Mouse (Mus musculus): Measurements from ENCODE around the gene Rbm48. TPM values are rescaled to one million over a fixed set of nuclear protein-coding genes. Genes with fewer than 3 reads are reported as not detected.

The Rbm48 gene
- total and polyA plus RNA-seq, 2 experiments from 2014 or later: 19.6 to 19.8 TPM

DNA sequence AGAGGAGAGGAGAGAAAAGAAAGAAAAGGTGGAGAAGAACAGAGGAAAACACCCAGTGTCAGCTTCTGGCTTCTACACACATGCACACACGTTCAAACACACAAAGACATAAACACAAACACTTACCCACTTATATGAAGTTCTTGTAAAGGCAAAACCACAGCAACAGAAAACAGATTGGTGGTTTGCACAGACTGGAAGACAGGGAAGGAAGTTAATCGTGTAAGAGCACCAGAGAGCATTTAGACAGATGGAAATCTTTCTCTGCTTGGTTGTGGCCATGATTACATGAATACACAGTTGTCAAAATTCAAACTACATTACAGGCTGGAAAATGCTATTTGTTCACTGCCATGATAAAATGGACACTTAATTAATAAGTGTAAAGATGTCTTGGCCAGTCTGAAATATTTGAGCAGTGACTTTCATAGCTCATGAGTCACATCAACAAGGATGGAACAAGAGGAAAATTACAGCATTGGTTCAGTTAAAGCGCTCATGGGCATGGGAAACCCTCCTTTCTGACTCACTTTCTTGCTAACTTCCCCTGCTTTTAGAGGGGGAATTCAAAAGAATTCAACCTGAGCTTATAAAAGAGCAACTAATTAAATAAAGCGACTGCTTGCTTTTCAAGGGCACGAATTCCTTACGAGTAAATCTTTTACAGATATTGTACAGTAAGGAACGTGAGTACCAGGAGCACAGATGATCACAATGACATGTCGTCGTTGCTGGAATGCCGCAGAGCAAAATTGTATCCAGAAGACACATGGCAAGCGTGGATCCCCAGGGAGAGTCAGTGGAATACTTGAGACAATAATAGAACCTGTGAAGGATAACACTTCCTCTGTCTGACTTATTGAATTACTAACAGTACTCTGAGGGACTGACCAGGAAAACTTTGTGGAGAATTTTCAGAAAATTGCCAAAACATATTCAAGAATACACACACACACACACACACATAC, 57.6 kb downstream of the Rbm48 start:
- 67% methylated on average over 11 of the region's 11 CpGs for WGBS
- Histone ChIP-seq H3K4me2 (ENCODE audit: low read depth) (no peak overlapping the region), H3K27me3 (ENCODE audit: insufficient read depth, low read length) (no peaks in the 10 kb centered on the region), H3K4me1 (ENCODE audit: insufficient read depth) (no peaks in the 10 kb centered on the region), H3K9ac (no peak overlapping the region), H3K9me3 (ENCODE audit: low read length) (no peaks in the 10 kb centered on the region), H3K36me3 (ENCODE audit: insufficient read depth) (no peaks in the 10 kb centered on the region), H3K4me3 (ENCODE audit: low read depth, low read length) (no peak overlapping the region), H3K27ac (ENCODE audit: low read depth, low read length) (no peak overlapping the region)
- no peak for TF ChIP-seq CTCF (IDR thresholded peaks at IDR 0.05; ENCODE audit: low read depth)
- DNase-seq: no peak
- no peak for ATAC-seq

DNA sequence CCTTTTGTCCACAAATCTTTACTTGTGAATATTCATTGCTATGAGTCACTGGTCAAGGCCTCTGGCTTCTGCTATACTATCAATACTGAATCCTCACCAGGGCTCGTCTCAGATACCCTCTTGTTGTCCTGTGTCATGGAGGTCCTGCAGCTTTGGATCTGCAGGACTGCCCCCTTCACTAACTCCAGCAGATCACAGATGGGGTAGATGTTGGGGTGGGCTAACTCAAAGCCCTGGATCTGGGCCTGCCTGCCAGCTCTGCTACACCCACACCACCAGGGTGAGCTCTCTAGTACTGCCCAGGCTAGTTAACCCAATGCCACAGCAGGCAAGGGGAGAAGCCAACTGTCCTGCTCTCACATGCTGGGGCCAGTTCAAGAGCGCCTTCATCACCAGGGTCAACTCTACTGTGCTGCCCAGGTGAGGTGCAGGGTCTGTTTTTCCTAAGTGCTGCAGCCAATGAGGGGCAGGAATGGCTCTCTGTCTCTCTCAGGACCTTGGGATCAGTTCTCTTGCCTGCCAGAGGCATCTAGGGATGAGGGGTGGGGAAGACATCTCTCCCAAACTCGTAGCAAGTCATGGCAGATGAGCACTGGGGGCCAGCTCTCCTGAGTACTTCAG, 59.7 kb downstream of the Rbm48 start:
- no peak for TF ChIP-seq CTCF (IDR thresholded peaks at IDR 0.05; ENCODE audit: low read depth)
- no peaks in the 10 kb centered on the region for H3K4me1 ChIP-seq (ENCODE audit: insufficient read depth)
- no peak overlapping the region for H3K9ac ChIP-seq
- H3K27ac ChIP-seq (ENCODE audit: low read depth, low read length): no peak overlapping the region
- H3K36me3 ChIP-seq (ENCODE audit: insufficient read depth): no peaks in the 10 kb centered on the region
- H3K4me2 ChIP-seq (ENCODE audit: low read depth): no peak overlapping the region
- no peak overlapping the region for H3K4me3 ChIP-seq (ENCODE audit: low read depth, low read length)
- H3K27me3 ChIP-seq (ENCODE audit: insufficient read depth, low read length): no peaks in the 10 kb centered on the region
- H3K9me3 ChIP-seq (ENCODE audit: low read length): no peaks in the 10 kb centered on the region
- DNase-seq (no peak), ATAC-seq (no peak)
- WGBS: 70% methylated on average over 3 of the region's 3 CpGs

Other genes with a start within 250 kb of the Rbm48 start
- 36.5 and 41.5 TPM in 2 replicates for gene Fam133b, start 52.8 kb downstream of the Rbm48 start, total RNA-seq (2014; rRNA removed)
- gene Fam133b, start 52.8 kb downstream of the Rbm48 start, polyA plus RNA-seq (2015; fragmentation: Nextera tagmentation; extraction: Ambion mirVana): 21.9 and 22.9 TPM in 2 replicates
- 4.9 and 5.2 TPM in 2 replicates for gene 1700109H08Rik, start 25.0 kb downstream of the Rbm48 start, total RNA-seq (2014; rRNA removed)
- gene 1700109H08Rik, start 25.0 kb downstream of the Rbm48 start, polyA plus RNA-seq (2015; fragmentation: Nextera tagmentation; extraction: Ambion mirVana): 0.69 and 1.1 TPM in 2 replicates
- gene Pex1, start 519 bp downstream of the Rbm48 start, total RNA-seq (2014; rRNA removed): 16.7 and 20.3 TPM in 2 replicates
- 10.5 and 16.6 TPM in 2 replicates for gene Pex1, start 519 bp downstream of the Rbm48 start, polyA plus RNA-seq (2015; fragmentation: Nextera tagmentation; extraction: Ambion mirVana)
- gene Tmbim7, start 54.6 kb upstream of the Rbm48 start, total RNA-seq (2014; rRNA removed): not detected in 2 replicates
- gene Tmbim7, start 54.6 kb upstream of the Rbm48 start, polyA plus RNA-seq (2015; fragmentation: Nextera tagmentation; extraction: Ambion mirVana): not detected in 2 replicates
- gene Gatad1, start 60.6 kb upstream of the Rbm48 start, total RNA-seq (2014; rRNA removed): 109 and 120 TPM in 2 replicates
- 77.6 and 79.0 TPM in 2 replicates for gene Gatad1, start 60.6 kb upstream of the Rbm48 start, polyA plus RNA-seq (2015; fragmentation: Nextera tagmentation; extraction: Ambion mirVana)
- 74.0 and 81.1 TPM in 2 replicates for gene Ankib1, start 206.3 kb upstream of the Rbm48 start, total RNA-seq (2014; rRNA removed)
- 10.5 and 17.2 TPM in 2 replicates for gene Ankib1, start 206.3 kb upstream of the Rbm48 start, polyA plus RNA-seq (2015; fragmentation: Nextera tagmentation; extraction: Ambion mirVana)
- 50.2 and 53.0 TPM in 2 replicates for gene Krit1, start 206.6 kb upstream of the Rbm48 start, total RNA-seq (2014; rRNA removed)
- gene Krit1, start 206.6 kb upstream of the Rbm48 start, polyA plus RNA-seq (2015; fragmentation: Nextera tagmentation; extraction: Ambion mirVana): 19.7 and 27.5 TPM in 2 replicates
- gene Lrrd1, start 248.6 kb upstream of the Rbm48 start, total RNA-seq (2014; rRNA removed): not detected in 2 replicates
- not detected in 2 replicates for gene Lrrd1, start 248.6 kb upstream of the Rbm48 start, polyA plus RNA-seq (2015; fragmentation: Nextera tagmentation; extraction: Ambion mirVana)